Mouse (Mus musculus) activated CD4-positive, CD25-positive, alpha-beta regulatory T cell, adult 4 months (primary cell): ENCODE measurements around the gene Pitpna. TPM values are rescaled to one million over a fixed set of nuclear protein-coding genes. Genes with fewer than 3 reads are reported as not detected.

ENCODE experiments used
- ATAC-seq: one replicate; pipeline ENCODE4 v1.8.0; 2017
- polyA plus RNA-seq, 2 experiments: library from polyadenylated mRNA; unstranded; fragments of 100-300 nt; shearing (Covaris generic); gene quantifications; one replicate each; pipeline ENCODE4 v1.2.1; 2017

Pitpna gene
- polyA plus RNA-seq, 2 experiments from 2014 or later = 24.3 to 47.6 TPM

GRCm38 (mm10) chr11:75632921-75633320 is 45.0 kb downstream of the Pitpna start:
- no peak for ATAC-seq

DNA sequence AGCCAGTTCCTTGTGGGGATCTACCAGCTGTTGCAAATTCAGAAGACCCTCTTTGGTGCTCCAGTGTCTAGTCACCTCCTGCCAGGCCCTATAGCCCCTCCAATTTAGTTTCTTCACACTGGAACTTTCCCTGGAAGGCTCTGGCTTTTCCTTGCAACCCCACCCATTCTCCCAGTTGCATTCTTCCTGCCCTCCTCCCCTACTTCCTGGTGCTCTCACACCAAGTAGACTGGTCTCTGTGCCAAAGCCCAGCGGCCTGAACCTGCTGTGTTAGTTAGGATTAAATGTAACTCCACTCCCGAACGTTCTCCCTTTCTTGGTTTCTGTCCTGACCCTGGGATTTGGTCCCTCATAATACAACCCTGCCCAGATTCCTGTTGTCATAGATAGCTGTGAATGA is 46.9 kb downstream of the Pitpna start:
- no peak for ATAC-seq

DNA sequence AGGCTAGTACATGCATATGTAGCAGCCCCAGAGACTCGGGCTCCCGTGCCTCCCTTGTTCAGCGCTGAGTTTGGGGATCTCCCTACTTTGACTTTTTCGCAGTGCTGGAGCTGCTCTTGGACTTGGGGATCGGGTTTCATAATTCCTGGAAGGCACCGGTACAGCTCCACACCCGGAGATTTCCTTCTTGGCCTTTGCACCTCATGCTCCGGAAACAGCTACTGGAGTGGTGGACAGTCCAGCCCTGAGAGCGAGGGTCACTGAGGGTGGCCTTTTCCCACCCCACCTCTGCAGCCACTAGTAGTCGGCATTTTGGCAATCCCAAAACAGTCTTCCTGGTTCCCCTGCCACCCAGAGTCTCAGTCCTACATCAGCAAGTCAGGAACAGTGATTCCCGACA is 47.4 kb downstream of the Pitpna start:
- ATAC-seq = no peak

- ATAC-seq = no peak
These were observed 55.4 kb downstream of the Pitpna start for GRCm38 (mm10) chr11:75643323-75643722.

- ATAC-seq = no peak
These were observed 56.8 kb downstream of the Pitpna start for GRCm38 (mm10) chr11:75644684-75645083.

- no peak for ATAC-seq
These were observed 59.8 kb downstream of the Pitpna start for GRCm38 (mm10) chr11:75647681-75648211.

DNA sequence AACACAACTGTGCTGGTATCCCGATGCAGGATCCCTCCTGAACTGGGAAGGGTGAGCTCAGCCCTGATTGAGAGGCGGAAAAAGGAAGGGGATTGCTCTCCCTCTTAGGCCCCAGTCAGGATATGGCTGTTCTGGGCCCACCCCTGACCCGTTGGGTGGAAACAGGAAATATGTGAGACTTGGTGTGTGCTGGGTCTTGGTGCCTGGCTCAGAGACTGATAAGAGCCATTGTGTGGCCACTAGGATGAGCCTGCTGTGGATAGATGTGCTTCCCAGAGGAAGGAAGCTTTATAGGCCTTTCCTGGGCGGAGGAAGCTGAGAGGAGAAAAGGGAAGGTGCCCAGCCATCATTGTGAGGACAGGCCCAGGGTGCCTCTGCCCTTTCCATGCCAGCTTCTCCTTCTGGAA is 61.3 kb downstream of the Pitpna start:
- no peak for ATAC-seq

- ATAC-seq = no peak
These were observed 62.4 kb downstream of the Pitpna start, which contains the start of gene Myo1c for GRCm38 (mm10) chr11:75650311-75650710. Myo1c (plus strand) TSS chr11:75650504.

GRCm38 (mm10) chr11:75650958-75651425 is 63.1 kb downstream of the Pitpna start:
- no peak for ATAC-seq

- peak; percentile 67 for ATAC-seq
These were observed 63.7 kb downstream of the Pitpna start for GRCm38 (mm10) chr11:75651426-75652221.

- no peak for ATAC-seq
These were observed 64.5 kb downstream of the Pitpna start for GRCm38 (mm10) chr11:75652222-75652941.

DNA sequence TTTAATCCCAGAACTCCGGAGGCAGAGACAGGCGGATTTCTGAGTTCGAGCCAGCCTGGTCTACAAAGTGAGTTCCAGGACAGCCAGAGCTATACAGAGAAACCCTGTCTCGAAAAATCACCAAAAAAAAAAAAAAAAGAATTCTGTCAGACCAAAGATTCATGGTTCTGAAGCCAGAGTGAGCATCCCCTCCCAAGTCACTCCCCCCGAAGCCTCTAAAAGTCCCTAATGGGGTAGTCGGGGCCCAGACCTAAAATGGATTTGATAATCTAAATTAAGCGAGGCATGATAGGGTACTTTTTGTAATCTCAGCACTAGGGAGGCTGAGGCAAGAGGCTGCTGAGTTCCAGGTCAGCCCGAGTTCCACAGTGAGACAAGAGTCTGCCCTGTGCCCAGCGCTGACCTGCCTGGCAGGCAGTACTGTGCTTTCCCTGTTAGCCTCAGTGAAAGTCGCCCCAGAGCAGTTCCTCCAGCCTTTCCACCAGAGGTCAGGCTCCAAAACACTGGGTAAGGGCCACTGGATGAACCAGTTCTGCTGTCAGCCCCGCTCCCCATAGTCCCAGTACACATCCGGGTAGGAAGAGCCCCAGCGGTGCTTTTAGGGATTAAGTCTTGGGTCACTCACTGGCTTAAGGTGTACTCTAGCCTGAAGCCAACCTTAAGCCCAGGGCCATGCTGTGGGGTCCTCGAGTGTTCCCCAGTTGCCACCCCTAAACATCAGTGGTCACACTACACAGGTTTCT is 65.2 kb downstream of the Pitpna start:
- ATAC-seq = no peak

DNA sequence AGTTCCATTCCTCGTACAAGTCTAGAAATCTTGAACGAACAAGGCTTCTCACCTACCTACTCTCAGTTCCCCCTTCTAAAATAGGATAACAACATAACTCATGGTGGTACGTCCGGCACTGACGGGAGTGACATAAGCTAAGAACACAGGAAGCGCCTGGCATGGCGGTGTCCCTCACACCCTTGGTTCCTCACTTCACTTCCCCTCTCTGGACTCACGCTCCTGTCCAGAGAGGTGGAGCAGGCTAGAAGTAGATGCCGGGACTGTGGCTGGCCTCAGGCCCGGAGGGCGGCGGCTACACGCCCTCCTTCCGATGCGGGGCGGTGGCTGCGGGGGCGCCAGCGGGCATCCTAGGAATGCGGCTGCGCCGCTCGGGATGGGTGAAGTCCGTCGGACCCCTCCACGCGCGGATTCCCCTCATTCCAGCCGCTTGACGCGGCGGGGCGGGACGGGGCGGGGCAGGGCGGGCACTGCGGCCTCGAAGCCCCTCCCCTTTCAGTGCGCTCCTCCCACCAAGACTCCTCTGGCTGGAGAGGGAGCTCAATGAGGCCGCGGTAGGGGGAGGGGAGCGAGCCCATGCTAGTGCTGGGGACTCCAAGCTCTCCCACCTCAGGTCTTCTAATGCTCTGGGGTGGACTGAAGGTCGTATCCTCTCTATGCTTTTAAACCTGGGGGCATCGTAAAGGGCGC is 66.0 kb downstream of the Pitpna start:
- peak; percentile 19 for ATAC-seq

DNA sequence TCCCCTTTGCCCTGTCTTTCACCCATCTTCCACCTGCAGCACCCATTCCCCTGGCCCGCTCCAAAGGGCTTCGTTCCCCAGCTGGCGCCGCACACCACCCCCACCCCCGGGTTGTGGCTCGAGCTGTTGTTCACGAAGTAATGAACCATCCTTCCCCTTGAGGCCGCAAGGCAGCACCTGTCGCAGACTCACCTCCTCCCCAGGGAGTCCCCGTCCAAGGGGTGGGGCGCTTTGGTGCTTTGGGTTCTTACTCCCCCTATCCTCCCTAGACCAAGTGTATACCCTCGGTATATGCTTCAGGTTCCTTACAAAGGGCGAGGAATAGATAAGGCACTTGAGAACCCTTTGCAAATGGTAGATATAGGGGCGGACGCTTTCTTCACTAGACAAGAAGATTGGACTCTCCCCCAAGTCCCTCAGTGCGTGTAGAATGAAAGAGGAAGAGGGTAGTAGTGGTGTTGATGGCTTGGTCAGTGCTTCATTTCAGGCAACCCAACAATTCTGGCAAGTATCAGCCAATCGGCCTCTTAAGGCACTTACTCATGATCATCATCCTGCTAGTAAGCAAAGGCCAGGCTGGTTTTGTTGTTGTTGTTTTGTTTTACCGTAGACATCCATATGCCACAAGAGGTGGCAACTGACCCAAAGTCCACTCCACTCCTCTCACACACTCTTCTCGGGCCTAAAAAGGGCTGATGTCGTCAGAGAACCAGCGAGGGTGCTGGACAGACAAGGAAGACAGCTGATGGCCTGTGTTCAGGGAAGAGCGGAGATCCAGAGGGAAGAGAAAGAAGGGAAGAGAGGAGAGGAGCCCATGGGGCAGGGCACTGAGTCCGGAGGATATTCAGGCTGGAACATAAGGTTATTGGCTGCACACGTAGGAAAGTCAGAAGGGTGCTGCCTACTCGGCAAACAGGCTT is 66.8 kb downstream of the Pitpna start:
- ATAC-seq = peak; percentile 13

DNA sequence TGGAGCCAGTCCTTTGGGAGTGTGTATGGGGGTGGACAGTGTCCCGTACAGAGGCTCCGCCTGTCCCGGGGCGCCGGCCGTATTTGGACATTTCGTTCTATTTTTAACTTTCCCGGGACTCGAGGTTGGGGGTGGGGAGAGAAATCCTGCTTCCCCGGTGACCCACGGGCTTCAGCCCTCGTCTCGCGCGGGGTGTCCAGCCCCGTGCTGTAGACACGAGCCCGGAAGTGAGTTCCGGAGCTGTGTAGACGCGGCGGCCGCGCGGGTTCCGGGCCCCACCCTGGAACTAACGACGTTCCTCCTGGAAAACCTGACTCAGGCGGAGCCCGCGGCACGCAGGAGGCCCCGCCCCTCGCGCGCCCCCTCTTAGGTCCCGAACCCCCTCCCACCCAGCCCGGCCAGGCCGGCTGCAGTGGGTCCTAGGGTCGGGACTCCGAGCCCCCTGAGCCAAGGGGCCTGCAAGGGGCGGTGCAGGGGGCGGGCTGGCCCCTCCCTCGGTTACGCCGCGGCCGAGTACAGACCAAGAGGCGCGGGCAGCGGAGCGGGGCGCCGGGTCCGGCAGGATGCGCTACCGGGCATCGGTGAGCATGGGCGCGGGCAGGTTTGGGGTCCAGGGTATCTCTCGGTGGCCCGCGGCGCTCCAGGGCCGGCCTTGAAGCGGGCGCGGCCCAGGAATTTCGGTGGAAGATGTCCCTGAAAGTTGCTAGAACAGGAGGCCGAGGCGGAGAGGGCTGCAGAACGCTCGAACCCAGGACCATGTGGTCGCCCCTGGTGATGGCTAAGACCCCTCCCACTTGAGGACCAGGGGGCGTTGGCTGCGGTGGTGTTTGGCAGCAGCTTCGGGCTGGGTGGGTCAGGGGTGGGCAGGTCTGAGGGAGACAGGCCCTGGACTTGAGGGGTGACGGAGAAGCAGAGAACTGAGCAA is 68.0 kb downstream of the Pitpna start:
- ATAC-seq = peak; percentile 35

- ATAC-seq = no peak
These were observed 69.0 kb downstream of the Pitpna start for GRCm38 (mm10) chr11:75656621-75657590.

- no peak for ATAC-seq
These were observed 69.9 kb downstream of the Pitpna start for GRCm38 (mm10) chr11:75657841-75658240.

DNA sequence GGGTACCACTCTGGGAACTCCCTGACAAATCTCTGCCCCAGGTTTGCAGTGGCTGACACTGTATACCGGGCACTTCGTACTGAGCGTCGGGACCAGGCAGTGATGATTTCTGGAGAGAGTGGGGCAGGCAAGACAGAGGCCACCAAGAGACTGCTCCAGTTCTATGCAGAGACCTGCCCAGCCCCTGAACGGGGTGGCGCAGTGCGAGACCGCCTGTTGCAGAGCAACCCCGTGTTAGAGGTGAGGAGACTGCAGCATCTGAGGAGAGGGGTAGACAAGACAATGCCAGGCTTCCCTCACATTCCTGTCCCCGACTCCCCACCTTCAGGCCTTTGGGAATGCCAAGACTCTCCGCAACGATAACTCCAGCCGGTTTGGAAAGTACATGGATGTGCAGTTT is 70.4 kb downstream of the Pitpna start:
- ATAC-seq = no peak
